Mouse (Mus musculus) gastrocnemius, adult 8-10 months (tissue): ENCODE results near the gene Gm3448. TPM values are rescaled to one million over a fixed set of nuclear protein-coding genes. Genes with fewer than 3 reads are reported as not detected.
"Not testable (repeated sequence)": the region's sequence is repeated elsewhere in the genome, so short reads cannot be mapped to it uniquely, and the experiment has no call there.

ENCODE experiments used
- DNase-seq, 2 experiments: peaks; one replicate each; pipeline ENCODE4 v3.0.0; 2022; ENCODE audit warnings: low spot score in 2 of 2
- total RNA-seq, 4 experiments: library from RNA; stranded (reverse); gene quantifications; 2 replicates each; pipeline ENCODE4 v1.2.4; 2022

The Gm3448 gene
- total RNA-seq, 4 experiments from 2014 or later: 0.44 to 0.79 (median 0.56) TPM

GRCm38 (mm10) chr17:15040455-15040854, 882 bp downstream of the Gm3448 start:
- DNase-seq: not testable (repeated sequence)

- not testable (repeated sequence) for DNase-seq
Measured at GRCm38 (mm10) chr17:15031414-15031813, 9.9 kb downstream of the Gm3448 start.

GRCm38 (mm10) chr17:15025513-15025912, 15.8 kb downstream of the Gm3448 start:
- DNase-seq: not testable (repeated sequence)

GRCm38 (mm10) chr17:15024502-15025193, 16.7 kb downstream of the Gm3448 start:
- not testable (repeated sequence) for DNase-seq

- not testable (repeated sequence) for DNase-seq
Measured at GRCm38 (mm10) chr17:15023878-15024492, 17.4 kb downstream of the Gm3448 start.

- peak; percentile 3 to 5 for DNase-seq
Measured at GRCm38 (mm10) chr17:15021503-15022220, 19.7 kb downstream of the Gm3448 start.

GRCm38 (mm10) chr17:15009706-15010413, 31.5 kb downstream of the Gm3448 start, which contains the start of gene Gm3435:
TSS of gene Gm3435 (plus strand) at chr17:15010176.
- DNase-seq: not testable (repeated sequence)

GRCm38 (mm10) chr17:15009088-15009487, 32.2 kb downstream of the Gm3448 start:
- not testable (repeated sequence) for DNase-seq

GRCm38 (mm10) chr17:15000047-15000446, 41.3 kb downstream of the Gm3448 start:
- not testable (repeated sequence) for DNase-seq

GRCm38 (mm10) chr17:14994140-14994539, 47.2 kb downstream of the Gm3448 start:
- not testable (repeated sequence) for DNase-seq

GRCm38 (mm10) chr17:14993139-14993832, 48.1 kb downstream of the Gm3448 start:
- not testable (repeated sequence) for DNase-seq

GRCm38 (mm10) chr17:14992522-14993138, 48.7 kb downstream of the Gm3448 start:
- DNase-seq: not testable (repeated sequence)

- DNase-seq: not testable (repeated sequence)
Measured at GRCm38 (mm10) chr17:14990116-14990702, 51.1 kb downstream of the Gm3448 start.

GRCm38 (mm10) chr17:14978362-14979038, 62.8 kb downstream of the Gm3448 start, which contains the start of the genes 9030025P20Rik and Gm3417:
TSS of gene 9030025P20Rik (plus strand) at chr17:14978468.
TSS of gene Gm3417 (minus strand) at chr17:14978790.
- DNase-seq: not testable (repeated sequence)

GRCm38 (mm10) chr17:14977718-14978361, 63.5 kb downstream of the Gm3448 start:
- not testable (repeated sequence) for DNase-seq

- not testable (repeated sequence) for DNase-seq
Measured at GRCm38 (mm10) chr17:14968373-14968913, 72.9 kb downstream of the Gm3448 start.

- not testable (repeated sequence) for DNase-seq
Measured at GRCm38 (mm10) chr17:14961557-14962154, 79.7 kb downstream of the Gm3448 start.
